In the genomic region with DNA sequence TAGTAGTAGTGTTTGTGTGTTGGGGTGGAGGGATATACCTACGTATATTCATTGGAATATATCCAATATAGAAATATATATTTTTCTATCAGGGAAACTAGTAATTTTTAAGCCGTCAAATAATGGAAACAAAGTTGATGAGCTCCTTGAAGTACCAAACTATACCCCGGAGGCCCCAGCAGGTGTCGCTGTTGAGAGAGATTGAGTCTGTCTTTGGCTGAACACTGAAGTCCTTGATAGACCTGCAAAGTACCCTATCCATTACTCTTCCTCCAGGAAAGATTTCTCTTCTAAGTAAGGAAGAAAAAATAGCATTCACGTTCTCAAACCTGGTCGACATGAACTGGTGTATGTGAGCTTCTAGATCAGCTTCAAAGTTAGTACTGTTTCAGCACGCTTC, we compare ENCODE assay signal across 9 mouse cellular contexts. TPM values are rescaled to one million over a fixed set of nuclear protein-coding genes. Genes with fewer than 3 reads are reported as not detected.
DNase-seq lines count a peak whose midpoint lies in the region; ATAC-seq and TF ChIP-seq lines count a peak whose summit lies in the region.
"Had no signal": no experiment of that assay in that cellular context is flagged by ENCODE, and none has a peak within 500 bp of the region (broad histone marks: within the 10 kb centered on the region; RNA-seq: fewer than 3 reads in every experiment).

No protein-coding gene starts in this region.

- H3K36me3 ChIP-seq in neural tube, embryonic 15.5 days = no peaks in the 10 kb centered on the region
- H3K36me3 ChIP-seq in forebrain, embryonic 11.5 days (ENCODE audit: control insufficient read depth, insufficient read depth, low read length) = no peaks in the 10 kb centered on the region
- H3K36me3 ChIP-seq in limb, embryonic 14.5 days (ENCODE audit: control insufficient read depth, insufficient read depth, low read length) = no peaks in the 10 kb centered on the region

- H3K4me2 ChIP-seq in neural tube, embryonic 15.5 days = no peak overlapping the region
- H3K4me2 ChIP-seq in forebrain, embryonic 11.5 days (ENCODE audit: low read depth, low read length, severe bottlenecking) = no peak overlapping the region
- H3K4me2 ChIP-seq in limb, embryonic 14.5 days (replicated peaks; ENCODE audit: low read depth, low read length, severe bottlenecking) = no peak overlapping the region

- no peak overlapping the region for H3K9ac ChIP-seq in neural tube, embryonic 15.5 days (replicated peaks)
- H3K9ac ChIP-seq in forebrain, embryonic 11.5 days (ENCODE audit: low read length) = no peak overlapping the region
- no peak overlapping the region for H3K9ac ChIP-seq in limb, embryonic 14.5 days (ENCODE audit: low read depth, low read length, severe bottlenecking)

- no peaks in the 10 kb centered on the region for H3K27me3 ChIP-seq in neural tube, embryonic 15.5 days (replicated peaks)
- no peaks in the 10 kb centered on the region for H3K27me3 ChIP-seq in forebrain, embryonic 11.5 days (ENCODE audit: control insufficient read depth, insufficient read depth, low read length)
- H3K27me3 ChIP-seq in limb, embryonic 14.5 days (ENCODE audit: control insufficient read depth, insufficient read depth, low read length) = no peaks in the 10 kb centered on the region

- WGBS in neural tube, embryonic 15.5 days = 23% methylated on average over 7 of the region's 7 CpGs
- WGBS in forebrain, embryonic 11.5 days = 23% methylated on average over 7 of the region's 7 CpGs
- WGBS in limb, embryonic 14.5 days = 23% methylated on average over 7 of the region's 7 CpGs

- H3K9me3 ChIP-seq in neural tube, embryonic 15.5 days (replicated peaks) = no peaks in the 10 kb centered on the region
- H3K9me3 ChIP-seq in forebrain, embryonic 11.5 days (ENCODE audit: control insufficient read depth, low read length) = no peaks in the 10 kb centered on the region
- H3K9me3 ChIP-seq in limb, embryonic 14.5 days (ENCODE audit: control insufficient read depth, low read length) = no peaks in the 10 kb centered on the region

- H3K27ac ChIP-seq in neural tube, embryonic 15.5 days (replicated peaks) = no peak overlapping the region
- no peak overlapping the region for H3K27ac ChIP-seq in forebrain, embryonic 11.5 days (ENCODE audit: low read depth, low read length)
- H3K27ac ChIP-seq in limb, embryonic 14.5 days (replicated peaks; ENCODE audit: low read depth, low read length) = no peak overlapping the region

- H3K4me1 ChIP-seq in neural tube, embryonic 15.5 days = no peaks in the 10 kb centered on the region
- H3K4me1 ChIP-seq in forebrain, embryonic 11.5 days (replicated peaks; ENCODE audit: control insufficient read depth, insufficient read depth, low read length) = no peaks in the 10 kb centered on the region
- H3K4me1 ChIP-seq in limb, embryonic 14.5 days (ENCODE audit: control insufficient read depth, insufficient read depth, low read length) = no peaks in the 10 kb centered on the region

- DNase-seq in neural tube, embryonic 10.5 days (ENCODE audit: extremely low spot score, low spot score) = peak; percentile 76
- peak; percentile 92 for DNase-seq in brain, embryonic 14.5 days (ENCODE audit: low read depth)
- peak; percentile 86 for DNase-seq in forebrain, embryonic 11.5 days (ENCODE audit: low spot score)
- peak; percentile 87 for DNase-seq in induced T-regulatory cell, adult 2 months (ENCODE audit: low read depth)
- DNase-seq in limb, embryonic 14.5 days (ENCODE audit: low spot score) = peak; percentile 84
- peak; percentile 89 for DNase-seq in retina, embryonic 14.5 days (ENCODE audit: low spot score)
- peak; percentile 44 for DNase-seq in urinary bladder, adult 2 months (ENCODE audit: low spot score)

- H3K4me3 ChIP-seq in neural tube, embryonic 15.5 days (replicated peaks) = no peak overlapping the region
- H3K4me3 ChIP-seq in forebrain, embryonic 11.5 days (ENCODE audit: low read depth, low read length) = no peak overlapping the region
- no peak overlapping the region for H3K4me3 ChIP-seq in limb, embryonic 14.5 days (replicated peaks; ENCODE audit: low read length)
- H3K4me3 ChIP-seq: myocyte had no signal

- TF ChIP-seq CTCF in brain, embryonic 14.5 days (IDR thresholded peaks at IDR 0.05; ENCODE audit: borderline replicate concordance, extremely low read depth, insufficient read depth, insufficient read length) = peak; percentile 76; the same call in 1 of the 2 replicates

- TF ChIP-seq POLR2A in brain, embryonic 14.5 days (IDR thresholded peaks at IDR 0.05; ENCODE audit: borderline replicate concordance, extremely low read depth, insufficient read depth, insufficient read length, poor library complexity, severe bottlenecking) = no peak
- TF ChIP-seq POLR2A in limb, embryonic 14.5 days (IDR thresholded peaks at IDR 0.05; ENCODE audit: borderline replicate concordance, extremely low read depth, insufficient read depth, insufficient read length) = no peak

- ATAC-seq in neural tube, embryonic 15.5 days (ENCODE audit: low FRiP score) = no peak
- 0 out of 2 replicates have a peak, but pooled peaks have one; percentile 55 for ATAC-seq in forebrain, embryonic 11.5 days (replicated peaks; ENCODE audit: low FRiP score)
- no peak for ATAC-seq in limb, embryonic 14.5 days (ENCODE audit: low FRiP score, low read depth)

RNA-seq across cellular contexts. Expression of a gene that starts 12.0 kb away (rescaled TPM):
- 43.8 and 45.4 TPM in 2 replicates for polyA plus RNA-seq in neural tube, embryonic 15.5 days (2015; fragmentation: Nextera tagmentation; extraction: Ambion mirVana)
- polyA plus RNA-seq in brain, embryonic 14.5 days (2012; rRNA removed) = 44.0 and 52.4 TPM in 2 replicates
- 45.2 and 48.8 TPM in 2 replicates for polyA plus RNA-seq in forebrain, embryonic 11.5 days (2014; fragmentation: Nextera tagmentation; extraction: Ambion mirVana)
- 41.3 TPM in 2 replicates for polyA plus RNA-seq in limb, embryonic 14.5 days (2012; rRNA removed)
- 52.8 and 55.6 TPM in 2 replicates for polyA plus RNA-seq in limb, embryonic 14.5 days (2014; fragmentation: Nextera tagmentation; extraction: Ambion mirVana)
- polyA plus RNA-seq in urinary bladder, adult 2 months (2012; rRNA removed) = 24.9 and 29.6 TPM in 2 replicates

RNA-seq across cellular contexts. Expression of a gene that starts 12.3 kb away (rescaled TPM):
- polyA plus RNA-seq in neural tube, embryonic 15.5 days (2015; fragmentation: Nextera tagmentation; extraction: Ambion mirVana) = 51.9 and 53.6 TPM in 2 replicates
- 37.4 and 48.2 TPM in 2 replicates for polyA plus RNA-seq in brain, embryonic 14.5 days (2012; rRNA removed)
- polyA plus RNA-seq in forebrain, embryonic 11.5 days (2014; fragmentation: Nextera tagmentation; extraction: Ambion mirVana) = 24.8 and 31.4 TPM in 2 replicates
- 83.3 and 91.0 TPM in 2 replicates for polyA plus RNA-seq in limb, embryonic 14.5 days (2012; rRNA removed)
- polyA plus RNA-seq in limb, embryonic 14.5 days (2014; fragmentation: Nextera tagmentation; extraction: Ambion mirVana) = 94.0 and 105 TPM in 2 replicates
- polyA plus RNA-seq in urinary bladder, adult 2 months (2012; rRNA removed) = 112 and 123 TPM in 2 replicates
